In the genomic region with DNA sequence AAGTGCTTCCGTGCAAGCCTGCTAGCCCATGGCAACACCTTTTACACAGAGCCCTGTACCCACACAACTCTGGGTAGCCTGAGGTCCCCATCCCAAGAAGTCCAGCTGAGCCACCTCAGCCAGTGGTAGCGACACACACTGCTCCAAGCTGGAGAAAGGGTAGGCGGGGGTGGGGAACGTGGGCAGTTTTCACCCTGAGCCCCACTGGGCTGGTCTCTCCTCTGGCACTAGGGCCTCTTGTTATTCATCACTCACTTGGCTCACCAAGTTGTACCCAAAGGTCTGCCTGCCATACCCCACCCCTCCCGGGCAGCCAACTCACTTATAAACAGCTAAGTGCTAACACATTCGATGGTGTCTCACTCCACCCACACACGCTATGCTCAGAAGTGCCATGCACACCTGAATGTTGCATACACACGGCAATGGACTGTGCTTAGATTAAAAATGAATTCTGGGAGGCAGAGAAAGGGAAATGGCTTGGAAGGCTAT, we compare ENCODE assay signal across 21 mouse cellular contexts. TPM values are rescaled to one million over a fixed set of nuclear protein-coding genes. Genes with fewer than 3 reads are reported as not detected.
A peak's percentile ranks its signal among the peaks of the same experiment; 100 is the strongest.
DNase-seq lines count a peak whose midpoint lies in the region; ATAC-seq lines count a peak whose summit lies in the region.
"Had no signal": no experiment of that assay in that cellular context is flagged by ENCODE, and none has a peak within 500 bp of the region (broad histone marks: within the 10 kb centered on the region; RNA-seq: fewer than 3 reads in every experiment).

No protein-coding gene starts in this region.

- H3K27ac ChIP-seq in forebrain, embryonic 15.5 days (replicated peaks): peak overlapping the region; percentile 96; the same call in 1 of the 2 replicates
- no peak overlapping the region for H3K27ac ChIP-seq in forebrain, embryonic 16.5 days (ENCODE audit: low read length)
- H3K27ac ChIP-seq in hindbrain, embryonic 13.5 days: 0 out of 2 replicates have a peak overlapping the region, but pooled peaks have one; percentile 48
- no peak overlapping the region; the same call in 1 of the 2 replicates for H3K27ac ChIP-seq in neural tube, embryonic 13.5 days (replicated peaks)
- H3K27ac ChIP-seq: embryonic facial prominence, embryonic 13.5 days; heart, adult 2 months; heart, embryonic 15.5 days; kidney, postnatal 0 days; stomach, embryonic 15.5 days had no signal

- no peak overlapping the region for H3K9ac ChIP-seq in forebrain, embryonic 15.5 days (replicated peaks)
- no peak overlapping the region for H3K9ac ChIP-seq in forebrain, embryonic 16.5 days (replicated peaks; ENCODE audit: low read depth, low read length)
- H3K9ac ChIP-seq in hindbrain, embryonic 13.5 days: 0 out of 2 replicates have a peak overlapping the region, but pooled peaks have one; percentile 29
- peak overlapping the region; percentile 41 for H3K9ac ChIP-seq in neural tube, embryonic 13.5 days
- H3K9ac ChIP-seq: embryonic facial prominence, embryonic 13.5 days; heart, embryonic 15.5 days; stomach, embryonic 15.5 days had no signal

- DNase-seq in kidney, postnatal 36 days: peak; percentile 62
- no peak for DNase-seq in kidney, adult 8-10 months
- no peak for DNase-seq in urinary bladder, postnatal 36 days (ENCODE audit: low spot score in 2 of 2)
- DNase-seq: adrenal gland, postnatal 14 days; B cell, adult 2 months; heart, adult 2 months; lung, postnatal 10 days; spleen, adult 18-20 months; thymus, adult 2 months had no signal

- H3K9me3 ChIP-seq in forebrain, embryonic 15.5 days: no peaks in the 10 kb centered on the region
- H3K9me3 ChIP-seq in forebrain, embryonic 16.5 days (ENCODE audit: control insufficient read depth, low read length): peaks cover 9% of the 10 kb centered on the region
- peaks cover 3% of the 10 kb centered on the region; the same call in 1 of the 2 replicates for H3K9me3 ChIP-seq in hindbrain, embryonic 13.5 days
- no peaks in the 10 kb centered on the region for H3K9me3 ChIP-seq in neural tube, embryonic 13.5 days
- H3K9me3 ChIP-seq: heart, embryonic 15.5 days; hindbrain, embryonic 15.5 days; stomach, embryonic 15.5 days had no signal

- H3K27me3 ChIP-seq in forebrain, embryonic 15.5 days: no peaks in the 10 kb centered on the region
- no peaks in the 10 kb centered on the region for H3K27me3 ChIP-seq in forebrain, embryonic 16.5 days (replicated peaks; ENCODE audit: control insufficient read depth, insufficient read depth, low read length)
- no peaks in the 10 kb centered on the region for H3K27me3 ChIP-seq in hindbrain, embryonic 13.5 days
- no peaks in the 10 kb centered on the region for H3K27me3 ChIP-seq in neural tube, embryonic 13.5 days
- H3K27me3 ChIP-seq: embryonic facial prominence, embryonic 13.5 days; heart, embryonic 15.5 days; hindbrain, embryonic 15.5 days; stomach, embryonic 15.5 days had no signal

- no peak overlapping the region for H3K4me3 ChIP-seq in forebrain, embryonic 15.5 days
- no peak overlapping the region for H3K4me3 ChIP-seq in forebrain, embryonic 16.5 days (replicated peaks; ENCODE audit: low read length)
- peak overlapping the region; percentile 90; the same call in 1 of the 2 replicates for H3K4me3 ChIP-seq in hindbrain, embryonic 13.5 days
- 0 out of 2 replicates have a peak overlapping the region, but pooled peaks have one; percentile 4 for H3K4me3 ChIP-seq in neural tube, embryonic 13.5 days
- H3K4me3 ChIP-seq: embryonic facial prominence, embryonic 13.5 days; heart, adult 2 months; heart, embryonic 15.5 days; myocyte; stomach, embryonic 15.5 days had no signal

- no peak for ATAC-seq in forebrain, embryonic 15.5 days (replicated peaks)
- no peak for ATAC-seq in forebrain, embryonic 16.5 days
- ATAC-seq in hindbrain, embryonic 13.5 days (ENCODE audit: low FRiP score): no peak
- ATAC-seq in neural tube, embryonic 13.5 days (ENCODE audit: low read depth): no peak

- 80% methylated on average over 8 of the region's 8 CpGs for WGBS in forebrain, embryonic 15.5 days
- 86% methylated on average over 8 of the region's 8 CpGs for WGBS in forebrain, embryonic 16.5 days
- 83% methylated on average over 8 of the region's 8 CpGs for WGBS in hindbrain, embryonic 13.5 days
- 85% methylated on average over 8 of the region's 8 CpGs for WGBS in neural tube, embryonic 13.5 days

- H3K4me1 ChIP-seq in forebrain, embryonic 15.5 days: peaks cover 75% of the 10 kb centered on the region
- H3K4me1 ChIP-seq in forebrain, embryonic 16.5 days (replicated peaks; ENCODE audit: control insufficient read depth, insufficient read depth, low read length): peaks cover 62% of the 10 kb centered on the region
- peaks cover 96% of the 10 kb centered on the region for H3K4me1 ChIP-seq in hindbrain, embryonic 13.5 days (replicated peaks)
- H3K4me1 ChIP-seq in neural tube, embryonic 13.5 days (replicated peaks): peaks cover 85% of the 10 kb centered on the region

- no peak overlapping the region for H3K4me2 ChIP-seq in forebrain, embryonic 15.5 days (replicated peaks)
- no peak overlapping the region; the same call in 1 of the 2 replicates for H3K4me2 ChIP-seq in forebrain, embryonic 16.5 days (ENCODE audit: low read length)
- peak overlapping the region; percentile 85 for H3K4me2 ChIP-seq in hindbrain, embryonic 13.5 days
- peak overlapping the region; percentile 72 for H3K4me2 ChIP-seq in neural tube, embryonic 13.5 days
- H3K4me2 ChIP-seq: embryonic facial prominence, embryonic 13.5 days; heart, embryonic 15.5 days; stomach, embryonic 15.5 days had no signal

- H3K36me3 ChIP-seq in forebrain, embryonic 15.5 days: peaks cover 43% of the 10 kb centered on the region
- peaks cover 28% of the 10 kb centered on the region for H3K36me3 ChIP-seq in forebrain, embryonic 16.5 days (ENCODE audit: control insufficient read depth, insufficient read depth)
- H3K36me3 ChIP-seq in hindbrain, embryonic 13.5 days: peaks cover 72% of the 10 kb centered on the region
- peaks cover 62% of the 10 kb centered on the region for H3K36me3 ChIP-seq in neural tube, embryonic 13.5 days
- H3K36me3 ChIP-seq: heart, embryonic 15.5 days had no signal

RNA-seq across cellular contexts. Expression of a gene that starts 6.8 kb away (rescaled TPM):
- 49.1 and 52.8 TPM in 2 replicates for polyA plus RNA-seq in forebrain, embryonic 15.5 days (2015; fragmentation: Nextera tagmentation; extraction: Ambion mirVana)
- polyA plus RNA-seq in forebrain, embryonic 16.5 days (2015; fragmentation: Nextera tagmentation; extraction: Ambion mirVana): 46.7 and 47.3 TPM in 2 replicates
- polyA plus RNA-seq in hindbrain, embryonic 13.5 days (2015; fragmentation: Nextera tagmentation; extraction: Ambion mirVana): 50.5 and 58.0 TPM in 2 replicates
- 37.6 and 44.1 TPM in 2 replicates for polyA plus RNA-seq in neural tube, embryonic 13.5 days (2015; fragmentation: Nextera tagmentation; extraction: Ambion mirVana)
- polyA plus RNA-seq: myocyte had no signal

RNA-seq across cellular contexts. Expression of a gene that starts 24.9 kb away (rescaled TPM):
- 35.6 and 41.5 TPM in 2 replicates for polyA plus RNA-seq in forebrain, embryonic 15.5 days (2015; fragmentation: Nextera tagmentation; extraction: Ambion mirVana)
- polyA plus RNA-seq in forebrain, embryonic 16.5 days (2015; fragmentation: Nextera tagmentation; extraction: Ambion mirVana): 29.0 and 29.2 TPM in 2 replicates
- polyA plus RNA-seq in hindbrain, embryonic 13.5 days (2015; fragmentation: Nextera tagmentation; extraction: Ambion mirVana): 13.8 and 13.9 TPM in 2 replicates
- 10.9 and 11.9 TPM in 2 replicates for polyA plus RNA-seq in neural tube, embryonic 13.5 days (2015; fragmentation: Nextera tagmentation; extraction: Ambion mirVana)

RNA-seq across cellular contexts. Expression of a gene that starts 36.4 kb away (rescaled TPM):
- polyA plus RNA-seq in forebrain, embryonic 15.5 days (2015; fragmentation: Nextera tagmentation; extraction: Ambion mirVana): 221 and 222 TPM in 2 replicates
- 230 and 238 TPM in 2 replicates for polyA plus RNA-seq in forebrain, embryonic 16.5 days (2015; fragmentation: Nextera tagmentation; extraction: Ambion mirVana)
- 220 and 230 TPM in 2 replicates for polyA plus RNA-seq in hindbrain, embryonic 13.5 days (2015; fragmentation: Nextera tagmentation; extraction: Ambion mirVana)
- polyA plus RNA-seq in neural tube, embryonic 13.5 days (2015; fragmentation: Nextera tagmentation; extraction: Ambion mirVana): 210 and 223 TPM in 2 replicates

RNA-seq across cellular contexts. Expression of a gene that starts 43.9 kb away (rescaled TPM):
- polyA plus RNA-seq in forebrain, embryonic 15.5 days (2015; fragmentation: Nextera tagmentation; extraction: Ambion mirVana): not detected in 2 replicates
- 0.16 TPM in 1 of 2 replicates, not detected in the other for polyA plus RNA-seq in forebrain, embryonic 16.5 days (2015; fragmentation: Nextera tagmentation; extraction: Ambion mirVana)
- polyA plus RNA-seq in hindbrain, embryonic 13.5 days (2015; fragmentation: Nextera tagmentation; extraction: Ambion mirVana): 0.13 and 0.21 TPM in 2 replicates
- not detected in 2 replicates for polyA plus RNA-seq in neural tube, embryonic 13.5 days (2015; fragmentation: Nextera tagmentation; extraction: Ambion mirVana)
- polyA plus RNA-seq: embryonic facial prominence, embryonic 13.5 days; kidney, postnatal 0 days; limb, embryonic 14.5 days; myocyte; stomach, embryonic 15.5 days; urinary bladder, adult 2 months had no signal

Comparison
In these comparisons a context has a peak if more than half of its experiments do, and no peak if none do; other contexts are left out.
1. H3K27ac ChIP-seq: peak in forebrain, embryonic 15.5 days (single experiment) and hindbrain, embryonic 13.5 days (single experiment); none in forebrain, embryonic 16.5 days (single experiment) and neural tube, embryonic 13.5 days (single experiment).
2. DNase-seq: peak in kidney, postnatal 36 days (2 of 2); none in kidney, adult 8-10 months (0 of 2) and urinary bladder, postnatal 36 days (0 of 2).
3. H3K4me2 ChIP-seq: peak in hindbrain, embryonic 13.5 days (single experiment) and neural tube, embryonic 13.5 days (single experiment); none in forebrain, embryonic 15.5 days (single experiment) and forebrain, embryonic 16.5 days (single experiment).
4. H3K4me3 ChIP-seq: peak in hindbrain, embryonic 13.5 days (single experiment) and neural tube, embryonic 13.5 days (single experiment); none in forebrain, embryonic 15.5 days (single experiment) and forebrain, embryonic 16.5 days (single experiment).
5. H3K9ac ChIP-seq: peak in hindbrain, embryonic 13.5 days (single experiment) and neural tube, embryonic 13.5 days (single experiment); none in forebrain, embryonic 15.5 days (single experiment) and forebrain, embryonic 16.5 days (single experiment).